In the genomic region with DNA sequence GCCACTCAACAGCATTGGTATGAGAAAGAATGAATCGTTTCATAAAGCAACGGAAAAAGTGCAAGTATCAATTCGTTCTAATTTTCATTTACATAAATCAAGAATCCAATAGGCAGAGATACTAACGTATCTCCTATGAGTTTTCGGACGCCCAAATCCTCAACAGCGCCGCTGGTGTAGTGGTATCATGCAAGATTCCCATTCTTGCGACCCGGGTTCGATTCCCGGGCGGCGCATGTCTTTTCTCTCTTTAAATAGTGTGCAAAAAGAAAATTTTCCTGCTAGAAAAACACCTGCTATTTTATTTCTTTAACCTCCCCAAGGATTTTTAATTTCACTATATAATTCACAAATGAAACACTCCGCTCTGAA, we compare ENCODE assay signal across 8 mouse cellular contexts. TPM values are rescaled to one million over a fixed set of nuclear protein-coding genes. Genes with fewer than 3 reads are reported as not detected.
DNase-seq lines count a peak whose midpoint lies in the region; ATAC-seq and TF ChIP-seq lines count a peak whose summit lies in the region.

No protein-coding gene starts in this region.

- peak overlapping the region; percentile 100 for H3K9ac ChIP-seq in forebrain, embryonic 11.5 days (ENCODE audit: low read length)
- H3K9ac ChIP-seq in lung, embryonic 16.5 days (ENCODE audit: low read length): no peak overlapping the region; the same call in 1 of the 2 replicates

- H3K9me3 ChIP-seq in G1E (replicated peaks): no peaks in the 10 kb centered on the region
- H3K9me3 ChIP-seq in forebrain, embryonic 11.5 days (ENCODE audit: control insufficient read depth, low read length): no peaks in the 10 kb centered on the region
- no peaks in the 10 kb centered on the region for H3K9me3 ChIP-seq in lung, embryonic 16.5 days (ENCODE audit: control insufficient read depth, low read length)

- H3K4me3 ChIP-seq in G1E (ENCODE audit: low read depth, low read length): peak overlapping the region; percentile 92
- peak overlapping the region; percentile 82 for H3K4me3 ChIP-seq in forebrain, embryonic 11.5 days (ENCODE audit: low read depth, low read length)
- H3K4me3 ChIP-seq in lung, embryonic 16.5 days (ENCODE audit: low read length): peak overlapping the region; percentile 80

- TF ChIP-seq CTCF in G1E (IDR thresholded peaks at IDR 0.05; ENCODE audit: low read depth, low read length): no peak

- H3K4me1 ChIP-seq in G1E (ENCODE audit: insufficient read depth, low read depth, low read length): peaks cover 37% of the 10 kb centered on the region
- no peaks in the 10 kb centered on the region; the same call in 1 of the 2 replicates for H3K4me1 ChIP-seq in forebrain, embryonic 11.5 days (replicated peaks; ENCODE audit: control insufficient read depth, insufficient read depth, low read length)
- H3K4me1 ChIP-seq in lung, embryonic 16.5 days (replicated peaks; ENCODE audit: control insufficient read depth, insufficient read depth, low read length): peaks cover 6% of the 10 kb centered on the region

- no peak for DNase-seq in G1E (ENCODE audit: low spot score)
- DNase-seq in c-Kit-negative CD71-positive TER-119-positive erythroid progenitor cells, embryonic 14.5 days (ENCODE audit: low read depth, low spot score): peak; percentile 71
- peak; percentile 93 for DNase-seq in forebrain, embryonic 11.5 days (ENCODE audit: low spot score)
- peak; percentile 91 for DNase-seq in layer of hippocampus, adult 9-11 months
- peak; percentile 82 for DNase-seq in ovary, postnatal 36 days (ENCODE audit: low spot score)
- no peak for DNase-seq in yolk sac, embryonic 10.5 days (ENCODE audit: low spot score)

- H3K27me3 ChIP-seq in G1E (ENCODE audit: insufficient read depth, low read length): no peaks in the 10 kb centered on the region
- H3K27me3 ChIP-seq in forebrain, embryonic 11.5 days (ENCODE audit: control insufficient read depth, insufficient read depth, low read length): no peaks in the 10 kb centered on the region
- no peaks in the 10 kb centered on the region for H3K27me3 ChIP-seq in lung, embryonic 16.5 days (ENCODE audit: control insufficient read depth, insufficient read depth, low read depth, low read length)

- peak overlapping the region; percentile 75; the same call in 1 of the 2 replicates for H3K4me2 ChIP-seq in forebrain, embryonic 11.5 days (ENCODE audit: low read depth, low read length, severe bottlenecking)
- peak overlapping the region; percentile 52 for H3K4me2 ChIP-seq in lung, embryonic 16.5 days (ENCODE audit: low read depth, low read length)

- H3K27ac ChIP-seq in forebrain, embryonic 11.5 days (ENCODE audit: low read depth, low read length): peak overlapping the region; percentile 100
- H3K27ac ChIP-seq in lung, embryonic 16.5 days (ENCODE audit: low read length): peak overlapping the region; percentile 100

- WGBS in forebrain, embryonic 11.5 days: 1% methylated on average over 15 of the region's 15 CpGs
- under 1% methylated on average over 15 of the region's 15 CpGs for WGBS in lung, embryonic 16.5 days

- ATAC-seq in G1E (ENCODE audit: extremely low read depth, insufficient number of reproducible peaks, low FRiP score, poor library complexity, severe bottlenecking): peak; percentile 37; the same call in 1 of the 2 replicates
- ATAC-seq in forebrain, embryonic 11.5 days (replicated peaks; ENCODE audit: low FRiP score): peak; percentile 75
- ATAC-seq in hematopoietic stem cell, adult 5-6 weeks (replicated peaks in 1 of 2; ENCODE audit: insufficient read depth in 1 of 2, low FRiP score in 2 of 2, low TSS enrichment in 1 of 2, low read depth in 1 of 2, poor library complexity in 2 of 2, severe bottlenecking in 2 of 2): peak; percentile 33 to 34; a peak in 2 of 4 replicates
- ATAC-seq in lung, embryonic 16.5 days (ENCODE audit: low read depth): peak; percentile 73

- peaks cover 17% of the 10 kb centered on the region for H3K36me3 ChIP-seq in G1E (replicated peaks)
- H3K36me3 ChIP-seq in forebrain, embryonic 11.5 days (ENCODE audit: control insufficient read depth, insufficient read depth, low read length): no peaks in the 10 kb centered on the region
- peaks cover 5% of the 10 kb centered on the region; the same call in 1 of the 2 replicates for H3K36me3 ChIP-seq in lung, embryonic 16.5 days (ENCODE audit: control insufficient read depth, insufficient read depth, low read length)

RNA-seq across cellular contexts. Expression of a gene that starts 0.3 kb away (rescaled TPM):
- total RNA-seq in G1E (2014; fragmentation: Nextera tagmentation) (141 and 165 TPM in 2 replicates), G1E (2017) (82.2 and 84.0 TPM in 2 replicates)
- polyA plus RNA-seq in G1E (2012): 20.1 and 25.4 TPM in 2 replicates
- polyA plus RNA-seq in forebrain, embryonic 11.5 days (2014; fragmentation: Nextera tagmentation; extraction: Ambion mirVana): 271 and 307 TPM in 2 replicates
- total RNA-seq in hematopoietic stem cell, adult 5-6 weeks (2017): 129 and 187 TPM in 2 replicates
- 176 and 177 TPM in 2 replicates for polyA plus RNA-seq in lung, embryonic 16.5 days (2015; fragmentation: Nextera tagmentation; extraction: Ambion mirVana)

RNA-seq across cellular contexts. Expression of a gene that starts 6.8 kb away (rescaled TPM):
- total RNA-seq in G1E (2014; fragmentation: Nextera tagmentation) (55.5 and 72.3 TPM in 2 replicates), G1E (2017) (31.4 and 44.7 TPM in 2 replicates)
- 41.4 and 44.9 TPM in 2 replicates for polyA plus RNA-seq in G1E (2012)
- polyA plus RNA-seq in forebrain, embryonic 11.5 days (2014; fragmentation: Nextera tagmentation; extraction: Ambion mirVana): 94.8 and 95.3 TPM in 2 replicates
- 29.1 and 57.0 TPM in 2 replicates for total RNA-seq in hematopoietic stem cell, adult 5-6 weeks (2017)
- 85.4 and 88.9 TPM in 2 replicates for polyA plus RNA-seq in lung, embryonic 16.5 days (2015; fragmentation: Nextera tagmentation; extraction: Ambion mirVana)

RNA-seq across cellular contexts. Expression of a gene that starts 22.7 kb away (rescaled TPM):
- total RNA-seq in G1E (2014; fragmentation: Nextera tagmentation) (not detected in 2 replicates), G1E (2017) (0.87 TPM in 1 of 2 replicates, not detected in the other)
- 0.78 TPM in 1 of 2 replicates, not detected in the other for polyA plus RNA-seq in G1E (2012)
- polyA plus RNA-seq in forebrain, embryonic 11.5 days (2014; fragmentation: Nextera tagmentation; extraction: Ambion mirVana): 0.37 TPM in 1 of 2 replicates, not detected in the other
- total RNA-seq in hematopoietic stem cell, adult 5-6 weeks (2017): not detected in 2 replicates
- polyA plus RNA-seq in lung, embryonic 16.5 days (2015; fragmentation: Nextera tagmentation; extraction: Ambion mirVana): not detected in 2 replicates

RNA-seq across cellular contexts. Expression of a gene that starts 32.6 kb away (rescaled TPM):
- 114 and 123 TPM in 2 replicates for total RNA-seq in G1E (2014; fragmentation: Nextera tagmentation)
- total RNA-seq in G1E (2017): 111 and 130 TPM in 2 replicates
- polyA plus RNA-seq in G1E (2012): 24.8 and 25.1 TPM in 2 replicates
- polyA plus RNA-seq in forebrain, embryonic 11.5 days (2014; fragmentation: Nextera tagmentation; extraction: Ambion mirVana): 775 and 792 TPM in 2 replicates
- 38.8 and 47.3 TPM in 2 replicates for total RNA-seq in hematopoietic stem cell, adult 5-6 weeks (2017)
- 522 and 523 TPM in 2 replicates for polyA plus RNA-seq in lung, embryonic 16.5 days (2015; fragmentation: Nextera tagmentation; extraction: Ambion mirVana)

RNA-seq across cellular contexts. Expression of a gene that starts 34.5 kb away (rescaled TPM):
- total RNA-seq in G1E (2014; fragmentation: Nextera tagmentation): 33.0 and 37.6 TPM in 2 replicates
- 22.3 and 23.2 TPM in 2 replicates for total RNA-seq in G1E (2017)
- polyA plus RNA-seq in G1E (2012): 4.4 and 7.0 TPM in 2 replicates
- polyA plus RNA-seq in forebrain, embryonic 11.5 days (2014; fragmentation: Nextera tagmentation; extraction: Ambion mirVana): 28.1 and 28.6 TPM in 2 replicates
- total RNA-seq in hematopoietic stem cell, adult 5-6 weeks (2017): 29.6 and 30.8 TPM in 2 replicates
- polyA plus RNA-seq in lung, embryonic 16.5 days (2015; fragmentation: Nextera tagmentation; extraction: Ambion mirVana): 23.8 and 26.7 TPM in 2 replicates

Comparison
In these comparisons a context has a peak if more than half of its experiments do, and no peak if none do; other contexts are left out.
1. DNase-seq: peak in c-Kit-negative CD71-positive TER-119-positive erythroid progenitor cells, embryonic 14.5 days (single experiment), forebrain, embryonic 11.5 days (single experiment), layer of hippocampus, adult 9-11 months (single experiment) and ovary, postnatal 36 days (single experiment); none in G1E (single experiment) and yolk sac, embryonic 10.5 days (single experiment).
2. Peak in every context shown above with its lines, with median percentiles within 50 percentile points of each other: ATAC-seq and H3K4me3 ChIP-seq.